Mouse (Mus musculus): ENCODE measurements around the gene Tor3a. TPM values are rescaled to one million over a fixed set of nuclear protein-coding genes. Genes with fewer than 3 reads are reported as not detected.

Gene Tor3a
- polyA plus RNA-seq (2014; fragmentation: Nextera tagmentation; extraction: Ambion mirVana), result 5.5 and 6.5 TPM in 2 replicates

DNA sequence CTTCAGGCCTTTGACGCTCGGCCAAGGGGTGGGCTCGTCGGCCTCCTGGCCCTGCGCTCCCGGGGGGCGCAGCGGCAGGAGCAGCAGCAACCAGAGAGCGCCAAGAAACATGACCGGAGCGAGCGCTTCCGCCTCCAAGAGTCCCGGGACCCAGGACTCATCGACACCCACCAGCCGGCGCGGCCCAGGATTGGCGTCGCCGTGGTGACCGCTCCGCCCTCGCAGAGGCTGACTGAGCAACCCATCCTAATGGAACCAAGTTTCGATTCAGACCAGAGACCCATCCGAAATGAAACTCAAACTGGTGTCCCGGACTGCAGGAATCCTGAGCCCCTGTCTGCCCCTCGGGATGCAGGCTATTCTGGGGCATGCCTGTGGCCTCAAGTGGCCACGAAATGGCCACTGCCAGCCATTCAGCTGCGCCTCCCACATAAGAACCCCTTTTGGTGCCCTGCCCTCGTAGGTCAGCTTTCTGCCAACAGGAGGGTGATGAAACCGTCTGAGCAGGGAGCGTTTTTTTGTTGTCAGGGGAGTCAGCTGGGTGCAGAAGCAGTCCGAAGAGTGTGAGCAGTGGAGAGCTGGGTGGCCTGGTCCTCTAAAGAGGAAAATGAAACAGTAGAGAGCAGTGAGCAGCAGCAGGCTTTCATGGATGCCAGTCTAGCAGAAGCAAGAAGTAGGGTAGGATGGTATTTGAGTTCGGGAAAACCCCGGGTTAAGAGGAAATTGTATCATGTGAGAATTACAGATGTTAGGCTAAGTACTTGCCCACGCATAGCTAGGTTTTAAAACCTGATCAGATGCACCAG, at the start of gene Tor3a:
Gene Tor3a, minus strand, starts transcription at position 162 of the 806 bp plus-strand sequence.
- Histone ChIP-seq H3K27me3 (ENCODE audit: control insufficient read depth, insufficient read depth, low read length) (no peaks in the 10 kb centered on the region), H3K9ac (ENCODE audit: low read depth, low read length) (peak within 1 kb of the TSS; percentile 57), H3K36me3 (ENCODE audit: control insufficient read depth, insufficient read depth, low read length) (no peaks in the 10 kb centered on the region), H3K27ac (ENCODE audit: low read depth, low read length) (no peak within 1 kb of the TSS), H3K4me2 (replicated peaks; ENCODE audit: low read depth, low read length) (peak within 1 kb of the TSS; percentile 98), H3K4me1 (replicated peaks; ENCODE audit: control insufficient read depth, insufficient read depth, low read length) (peaks cover 3% of the 10 kb centered on the region; the same call in 1 of the 2 replicates), H3K9me3 (ENCODE audit: control insufficient read depth, low read length) (no peaks in the 10 kb centered on the region), H3K4me3 (ENCODE audit: low read depth, low read length) (peak within 1 kb of the TSS; percentile 50)
- DNase-seq (ENCODE audit: low spot score), result peak; percentile 77
- 8% methylated on average over 37 of the region's 37 CpGs for WGBS
- ATAC-seq (ENCODE audit: low FRiP score), result peak; percentile 76

DNA sequence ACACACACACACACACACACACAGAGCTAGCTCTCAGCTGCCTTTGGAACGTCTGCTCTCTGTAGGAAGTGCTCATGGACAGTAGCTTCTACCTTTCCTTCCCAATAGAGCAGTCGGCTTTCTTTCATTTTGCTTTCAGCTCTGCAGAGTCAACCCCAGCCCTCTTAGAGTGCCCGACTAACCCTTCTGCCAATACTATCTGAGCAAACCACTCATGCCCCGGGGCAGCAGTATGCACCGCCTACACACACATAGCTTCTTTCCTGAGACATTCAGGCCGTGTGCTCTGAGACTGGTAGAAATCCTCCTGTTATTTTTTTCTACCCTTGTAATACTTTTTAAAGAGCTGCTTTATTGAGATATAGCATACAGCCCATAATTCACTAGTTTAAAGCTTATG, 47.9 kb upstream of the Tor3a start:
- WGBS, result 65% methylated on average over 6 of the region's 6 CpGs
- Histone ChIP-seq H3K4me3 (ENCODE audit: low read depth, low read length) (no peak overlapping the region), H3K4me1 (replicated peaks; ENCODE audit: control insufficient read depth, insufficient read depth, low read length) (no peaks in the 10 kb centered on the region), H3K27me3 (ENCODE audit: control insufficient read depth, insufficient read depth, low read length) (no peaks in the 10 kb centered on the region), H3K9ac (ENCODE audit: low read depth, low read length) (no peak overlapping the region), H3K9me3 (ENCODE audit: control insufficient read depth, low read length) (no peaks in the 10 kb centered on the region), H3K27ac (ENCODE audit: low read depth, low read length) (no peak overlapping the region), H3K36me3 (ENCODE audit: control insufficient read depth, insufficient read depth, low read length) (no peaks in the 10 kb centered on the region), H3K4me2 (replicated peaks; ENCODE audit: low read depth, low read length) (no peak overlapping the region)
- ATAC-seq (ENCODE audit: low FRiP score) (no peak), DNase-seq (ENCODE audit: low spot score) (no peak)

DNA sequence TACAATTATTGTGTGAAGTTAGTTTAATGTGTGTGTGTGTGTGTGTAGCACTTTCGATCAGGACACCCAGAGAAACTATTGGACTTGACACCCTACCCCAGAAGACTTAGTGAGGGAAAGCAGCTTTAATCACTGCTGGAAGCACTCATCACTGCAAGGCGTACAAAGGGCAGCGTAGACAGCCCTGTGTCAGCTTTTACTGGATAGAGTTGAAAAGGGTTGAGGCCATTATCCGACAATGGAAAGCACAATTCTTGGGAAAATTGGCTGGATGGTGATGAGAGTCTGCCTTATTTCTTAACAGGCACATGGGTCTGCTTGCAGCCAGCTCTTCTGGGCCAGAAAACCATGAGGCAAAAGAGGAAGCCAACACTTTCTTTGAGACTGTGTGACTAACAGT, 45.9 kb upstream of the Tor3a start:
- no peak overlapping the region for H3K9ac ChIP-seq (ENCODE audit: low read depth, low read length)
- no peak overlapping the region for H3K27ac ChIP-seq (ENCODE audit: low read depth, low read length)
- ATAC-seq (ENCODE audit: low FRiP score) (no peak), DNase-seq (ENCODE audit: low spot score) (no peak)
- H3K9me3 ChIP-seq (ENCODE audit: control insufficient read depth, low read length), result no peaks in the 10 kb centered on the region
- H3K4me1 ChIP-seq (replicated peaks; ENCODE audit: control insufficient read depth, insufficient read depth, low read length), result no peaks in the 10 kb centered on the region
- no peak overlapping the region for H3K4me3 ChIP-seq (ENCODE audit: low read depth, low read length)
- WGBS, result 60% methylated on average over 4 of the region's 4 CpGs
- no peaks in the 10 kb centered on the region for H3K36me3 ChIP-seq (ENCODE audit: control insufficient read depth, insufficient read depth, low read length)
- no peaks in the 10 kb centered on the region for H3K27me3 ChIP-seq (ENCODE audit: control insufficient read depth, insufficient read depth, low read length)
- H3K4me2 ChIP-seq (replicated peaks; ENCODE audit: low read depth, low read length), result no peak overlapping the region

DNA sequence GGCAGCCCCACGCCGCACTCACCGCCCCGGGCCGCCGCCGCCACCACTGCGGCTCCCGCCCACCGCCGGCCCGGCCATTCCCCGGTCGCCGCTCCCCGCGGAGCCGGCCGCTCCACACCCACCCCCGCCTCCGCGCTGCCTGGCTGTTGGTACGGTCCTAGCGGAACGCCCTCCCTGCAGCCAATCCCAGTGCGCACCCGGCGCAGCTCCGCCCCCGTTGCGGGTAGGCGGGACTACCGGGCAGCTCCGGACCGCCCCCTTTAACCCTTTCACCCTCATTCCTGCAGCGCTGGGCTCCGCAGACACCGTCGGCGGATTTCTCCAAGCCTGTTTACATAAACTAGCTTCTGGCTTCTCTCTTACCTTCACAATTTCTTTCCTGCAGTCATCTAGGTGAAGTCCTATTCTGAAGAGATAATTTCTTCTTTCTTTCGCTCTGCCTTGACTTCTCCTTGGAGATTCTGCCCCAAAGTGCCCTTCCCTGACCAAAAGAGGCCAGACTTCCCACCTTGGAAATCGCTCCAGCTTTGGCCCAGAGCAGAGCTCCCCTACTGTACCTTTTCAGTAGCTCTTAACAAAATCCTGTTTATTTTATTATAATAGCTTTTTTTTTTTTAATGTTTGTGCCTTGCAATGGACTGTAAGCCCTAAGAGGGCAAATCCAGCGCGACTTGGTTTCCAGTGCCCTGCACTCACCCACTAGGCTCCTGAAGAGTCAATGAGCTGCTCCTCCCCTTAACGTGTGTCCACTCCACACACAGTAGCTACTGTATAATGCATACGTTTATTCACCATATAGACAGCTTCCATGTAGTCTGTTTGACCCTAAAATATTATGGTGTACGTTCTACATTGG, 45.0 kb upstream of the Tor3a start, which contains the start of gene Fam20b:
Gene Fam20b, minus strand, starts transcription at position 137 of the 856 bp plus-strand sequence.
- DNase-seq (ENCODE audit: low spot score), result peak; percentile 96
- H3K36me3 ChIP-seq (ENCODE audit: control insufficient read depth, insufficient read depth, low read length), result no peaks in the 10 kb centered on the region
- ATAC-seq (ENCODE audit: low FRiP score), result peak; percentile 96

DNA sequence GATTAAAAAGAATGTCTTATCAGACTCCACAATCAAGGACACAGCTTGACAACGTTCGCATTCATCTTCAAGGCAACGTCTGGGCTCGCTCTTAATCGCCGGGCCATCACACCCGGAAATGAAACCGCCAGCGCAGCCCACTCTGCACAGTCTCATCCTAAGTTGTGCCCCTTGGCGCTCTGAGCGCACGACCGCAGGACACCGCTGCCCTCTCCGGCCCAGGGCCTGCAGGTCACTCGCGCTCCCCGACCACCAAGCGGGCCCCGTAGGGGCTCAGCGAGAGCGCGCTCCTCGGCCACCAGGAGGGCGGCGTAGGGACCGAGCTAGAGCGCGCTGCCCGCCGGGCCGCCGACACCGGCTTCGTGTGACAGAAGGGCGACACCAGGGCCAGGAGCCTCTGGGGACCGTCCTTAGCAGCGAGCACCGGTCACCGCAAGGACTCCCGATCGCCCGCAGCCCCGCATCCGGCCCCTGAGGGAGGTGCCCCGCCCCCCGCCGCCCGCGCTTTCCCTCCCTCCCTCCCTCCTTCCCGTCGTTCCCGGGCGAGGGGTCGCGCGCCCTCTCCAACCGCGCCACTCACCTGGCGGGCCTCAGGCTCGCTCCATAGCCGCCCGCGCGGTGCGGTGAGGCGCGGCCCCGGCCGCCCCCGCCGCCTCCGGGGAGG, 44.3 kb upstream of the Tor3a start:
- Histone ChIP-seq H3K4me3 (ENCODE audit: low read depth, low read length) (peak overlapping the region; percentile 91), H3K4me2 (replicated peaks; ENCODE audit: low read depth, low read length) (peak overlapping the region; percentile 51), H3K27me3 (ENCODE audit: control insufficient read depth, insufficient read depth, low read length) (no peaks in the 10 kb centered on the region), H3K9me3 (ENCODE audit: control insufficient read depth, low read length) (no peaks in the 10 kb centered on the region), H3K9ac (ENCODE audit: low read depth, low read length) (peak overlapping the region; percentile 85), H3K36me3 (ENCODE audit: control insufficient read depth, insufficient read depth, low read length) (no peaks in the 10 kb centered on the region), H3K4me1 (replicated peaks; ENCODE audit: control insufficient read depth, insufficient read depth, low read length) (no peaks in the 10 kb centered on the region), H3K27ac (ENCODE audit: low read depth, low read length) (peak overlapping the region; percentile 90)
- under 1% methylated on average over 50 of the region's 73 CpGs for WGBS
- peak; percentile 79 for DNase-seq (ENCODE audit: low spot score)
- ATAC-seq (ENCODE audit: low FRiP score), result peak; percentile 91

More for the DNA sequence above, 45.0 kb upstream of the Tor3a start, which contains the start of gene Fam20b:
- no peaks in the 10 kb centered on the region for H3K27me3 ChIP-seq (ENCODE audit: control insufficient read depth, insufficient read depth, low read length)
- peak within 1 kb of the TSS; percentile 85 for H3K9ac ChIP-seq (ENCODE audit: low read depth, low read length)
- H3K4me2 ChIP-seq (replicated peaks; ENCODE audit: low read depth, low read length), result peak within 1 kb of the TSS; percentile 51
- peak within 1 kb of the TSS; percentile 90 for H3K27ac ChIP-seq (ENCODE audit: low read depth, low read length)
- H3K4me3 ChIP-seq (ENCODE audit: low read depth, low read length), result peak within 1 kb of the TSS; percentile 91
- no peaks in the 10 kb centered on the region for H3K9me3 ChIP-seq (ENCODE audit: control insufficient read depth, low read length)
- WGBS, result under 1% methylated on average over 40 of the region's 47 CpGs
- no peaks in the 10 kb centered on the region for H3K4me1 ChIP-seq (replicated peaks; ENCODE audit: control insufficient read depth, insufficient read depth, low read length)

DNA sequence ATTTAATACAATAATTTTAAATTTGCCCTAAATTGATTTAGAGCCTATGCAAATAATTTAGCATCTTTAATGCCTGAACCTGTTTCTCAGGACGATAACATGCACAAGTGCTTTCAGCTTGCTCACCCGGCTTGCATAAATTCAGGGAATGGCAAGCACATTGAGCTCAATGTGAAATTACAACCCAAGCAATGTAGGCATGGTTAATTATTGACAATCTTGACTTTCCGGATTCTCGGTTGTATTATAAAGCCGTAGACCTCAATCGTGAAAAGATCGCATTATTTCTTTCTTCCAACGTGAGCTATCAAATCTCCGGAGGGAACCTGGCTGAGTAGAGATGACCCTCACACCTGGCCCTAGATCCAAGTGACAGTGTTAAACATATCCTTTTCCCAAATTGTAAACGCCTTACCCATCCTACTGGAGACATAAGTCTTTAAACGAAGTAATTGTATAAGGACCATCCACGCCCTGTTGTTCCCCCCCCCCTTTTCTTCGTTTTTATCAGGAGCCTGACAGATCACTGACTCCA, 43.7 kb upstream of the Tor3a start:
- H3K4me1 ChIP-seq (replicated peaks; ENCODE audit: control insufficient read depth, insufficient read depth, low read length), result no peaks in the 10 kb centered on the region
- H3K9ac ChIP-seq (ENCODE audit: low read depth, low read length), result peak overlapping the region; percentile 85
- H3K4me2 ChIP-seq (replicated peaks; ENCODE audit: low read depth, low read length), result peak overlapping the region; percentile 51
- ATAC-seq (ENCODE audit: low FRiP score) (0 out of 2 replicates have a peak, but pooled peaks have one; percentile 3), DNase-seq (ENCODE audit: low spot score) (no peak)
- WGBS, result 13% methylated on average over 13 of the region's 13 CpGs
- no peaks in the 10 kb centered on the region for H3K9me3 ChIP-seq (ENCODE audit: control insufficient read depth, low read length)
- H3K36me3 ChIP-seq (ENCODE audit: control insufficient read depth, insufficient read depth, low read length), result no peaks in the 10 kb centered on the region
- H3K27me3 ChIP-seq (ENCODE audit: control insufficient read depth, insufficient read depth, low read length), result no peaks in the 10 kb centered on the region
- H3K4me3 ChIP-seq (ENCODE audit: low read depth, low read length), result peak overlapping the region; percentile 91
- peak overlapping the region; percentile 90; the same call in 1 of the 2 replicates for H3K27ac ChIP-seq (ENCODE audit: low read depth, low read length)

DNA sequence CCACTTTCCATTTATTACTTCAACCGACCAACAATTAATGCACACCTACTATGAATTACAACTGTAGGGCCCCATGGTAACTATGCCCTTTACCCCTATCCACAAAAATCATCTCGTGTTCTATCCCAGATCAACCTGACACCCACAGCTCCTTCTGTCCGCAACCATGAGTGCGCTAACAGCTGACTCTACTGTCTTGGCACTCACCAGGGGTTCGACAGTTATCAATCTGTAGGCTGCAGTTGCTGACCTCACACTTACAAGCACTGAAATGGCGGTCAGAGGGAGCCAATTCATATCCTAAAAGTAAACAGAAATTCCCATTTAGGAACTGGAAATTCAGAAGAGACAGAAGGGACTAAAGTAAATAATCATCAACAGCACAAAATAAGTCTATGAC, 42.5 kb upstream of the Tor3a start:
- WGBS, result 86% methylated on average over 6 of the region's 6 CpGs
- DNase-seq (ENCODE audit: low spot score), result no peak
- H3K9me3 ChIP-seq (ENCODE audit: control insufficient read depth, low read length), result no peaks in the 10 kb centered on the region
- H3K27me3 ChIP-seq (ENCODE audit: control insufficient read depth, insufficient read depth, low read length), result no peaks in the 10 kb centered on the region
- no peak for ATAC-seq (ENCODE audit: low FRiP score)
- no peak overlapping the region for H3K4me3 ChIP-seq (ENCODE audit: low read depth, low read length)
- no peak overlapping the region for H3K4me2 ChIP-seq (replicated peaks; ENCODE audit: low read depth, low read length)
- no peaks in the 10 kb centered on the region for H3K36me3 ChIP-seq (ENCODE audit: control insufficient read depth, insufficient read depth, low read length)
- H3K27ac ChIP-seq (ENCODE audit: low read depth, low read length), result no peak overlapping the region
- H3K4me1 ChIP-seq (replicated peaks; ENCODE audit: control insufficient read depth, insufficient read depth, low read length), result no peaks in the 10 kb centered on the region
- H3K9ac ChIP-seq (ENCODE audit: low read depth, low read length), result no peak overlapping the region

DNA sequence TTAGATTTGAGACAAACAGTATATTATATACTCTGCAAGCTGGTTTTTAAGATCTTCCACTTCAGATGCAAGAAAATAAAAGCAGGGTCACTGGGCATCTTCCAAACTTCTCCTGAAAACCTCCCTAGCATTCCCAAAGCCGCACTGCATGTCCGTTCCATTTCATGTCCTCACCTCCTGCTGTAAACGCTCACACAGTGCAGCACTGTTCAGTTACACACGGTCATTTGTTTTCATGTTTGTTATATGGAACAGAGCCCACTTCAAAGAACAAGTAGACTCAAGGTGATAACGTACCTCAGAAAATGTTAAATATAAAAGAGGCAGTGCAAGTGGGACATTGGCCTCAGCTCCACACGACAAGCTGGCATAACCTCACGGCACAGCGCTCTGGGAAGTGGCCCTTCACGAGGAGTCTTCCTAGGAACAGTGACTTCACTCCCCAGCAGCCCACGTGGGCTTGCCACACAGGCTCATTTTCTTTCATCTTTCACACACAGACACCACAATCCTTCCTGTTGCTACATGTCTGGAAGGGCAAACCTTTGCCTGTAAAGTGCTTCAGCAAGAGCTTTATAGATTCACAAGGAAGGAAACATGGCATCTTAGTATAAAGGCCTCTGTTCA, 36.4 kb upstream of the Tor3a start:
- H3K4me3 ChIP-seq (ENCODE audit: low read depth, low read length), result no peak overlapping the region
- ATAC-seq (ENCODE audit: low FRiP score) (no peak), DNase-seq (ENCODE audit: low spot score) (no peak)
- H3K9ac ChIP-seq (ENCODE audit: low read depth, low read length), result no peak overlapping the region
- WGBS, result 71% methylated on average over 10 of the region's 10 CpGs
- H3K4me1 ChIP-seq (replicated peaks; ENCODE audit: control insufficient read depth, insufficient read depth, low read length), result no peaks in the 10 kb centered on the region
- H3K36me3 ChIP-seq (ENCODE audit: control insufficient read depth, insufficient read depth, low read length), result no peaks in the 10 kb centered on the region
- no peak overlapping the region for H3K4me2 ChIP-seq (replicated peaks; ENCODE audit: low read depth, low read length)
- H3K27me3 ChIP-seq (ENCODE audit: control insufficient read depth, insufficient read depth, low read length), result no peaks in the 10 kb centered on the region
- no peaks in the 10 kb centered on the region for H3K9me3 ChIP-seq (ENCODE audit: control insufficient read depth, low read length)
- H3K27ac ChIP-seq (ENCODE audit: low read depth, low read length), result no peak overlapping the region

Data from hindbrain, embryonic 11.5 days (tissue).